Mouse (Mus musculus): ENCODE measurements around the gene Oosp3. TPM values are rescaled to one million over a fixed set of nuclear protein-coding genes. Genes with fewer than 3 reads are reported as not detected.

Oosp3 gene
- not detected in 2 replicates for polyA plus RNA-seq (2014; fragmentation: Nextera tagmentation; extraction: Ambion mirVana)

DNA sequence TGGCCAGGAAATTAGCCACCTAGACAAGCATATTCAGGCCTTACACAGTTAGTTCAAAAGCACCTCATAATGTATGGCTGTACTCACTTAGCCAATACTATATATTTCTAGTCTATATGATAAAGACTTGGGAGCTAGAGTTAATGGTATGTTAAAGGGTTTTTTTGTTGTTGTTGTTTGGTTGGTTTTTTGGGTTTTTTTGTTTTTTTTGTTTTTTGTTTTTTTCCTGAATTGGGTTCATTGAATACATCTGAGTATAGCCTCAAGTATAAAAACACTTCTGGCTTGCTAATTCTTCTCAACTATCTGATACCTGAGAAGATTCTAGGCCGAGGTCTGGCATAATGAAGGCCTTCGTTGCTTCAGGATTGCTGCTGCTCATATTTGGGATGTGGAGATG lies at the start of gene Oosp3:
TSS of gene Oosp3 (plus strand) at position 301 of the 400 bp plus-strand sequence.
- no peaks in the 10 kb centered on the region for H3K9me3 ChIP-seq (ENCODE audit: control insufficient read depth, low read length)
- no peak within 1 kb of the TSS for H3K4me2 ChIP-seq (ENCODE audit: low read length)
- no peak for ATAC-seq (replicated peaks; ENCODE audit: low FRiP score, low TSS enrichment, low read depth)
- H3K4me3 ChIP-seq (ENCODE audit: low read depth, low read length), result no peak within 1 kb of the TSS
- no peak within 1 kb of the TSS for H3K27ac ChIP-seq (ENCODE audit: low read depth)
- no peaks in the 10 kb centered on the region for H3K36me3 ChIP-seq (ENCODE audit: control insufficient read depth, insufficient read depth, low read length)
- H3K27me3 ChIP-seq (replicated peaks; ENCODE audit: control insufficient read depth, insufficient read depth, low read length), result no peaks in the 10 kb centered on the region
- 77% methylated on average over 2 of the region's 2 CpGs for WGBS
- no peak within 1 kb of the TSS for H3K9ac ChIP-seq (ENCODE audit: low read length)
- H3K4me1 ChIP-seq (replicated peaks; ENCODE audit: control insufficient read depth, insufficient read depth, low read length), result no peaks in the 10 kb centered on the region
- no peak for DNase-seq (ENCODE audit: low spot score)

DNA sequence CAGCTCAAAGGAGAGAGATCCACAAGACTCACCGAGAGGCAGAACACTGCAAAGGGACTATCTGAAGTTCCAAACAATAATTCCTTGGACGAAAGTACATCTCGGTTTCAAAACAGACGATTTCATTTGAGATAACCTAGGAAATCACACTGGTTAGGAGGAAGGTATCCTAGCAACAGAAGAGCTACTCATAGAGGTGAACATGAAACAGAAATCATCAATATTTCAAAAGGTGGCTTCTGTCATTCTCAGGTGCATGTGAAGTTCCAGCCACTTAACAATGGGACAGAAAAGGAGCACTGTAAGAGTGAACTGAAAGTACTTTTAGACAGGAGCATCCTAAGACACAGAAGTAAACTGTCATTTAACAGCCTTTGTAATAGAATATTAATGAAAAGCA lies 47.3 kb upstream of the Oosp3 start:
- H3K27me3 ChIP-seq (replicated peaks; ENCODE audit: control insufficient read depth, insufficient read depth, low read length), result no peaks in the 10 kb centered on the region
- H3K4me3 ChIP-seq (ENCODE audit: low read depth, low read length), result no peak overlapping the region
- no peak overlapping the region for H3K27ac ChIP-seq (ENCODE audit: low read depth)
- no peaks in the 10 kb centered on the region for H3K36me3 ChIP-seq (ENCODE audit: control insufficient read depth, insufficient read depth, low read length)
- H3K4me1 ChIP-seq (replicated peaks; ENCODE audit: control insufficient read depth, insufficient read depth, low read length), result no peaks in the 10 kb centered on the region
- no peak for ATAC-seq (replicated peaks; ENCODE audit: low FRiP score, low TSS enrichment, low read depth)
- no peaks in the 10 kb centered on the region for H3K9me3 ChIP-seq (ENCODE audit: control insufficient read depth, low read length)
- no peak for DNase-seq (ENCODE audit: low spot score)
- no peak overlapping the region for H3K4me2 ChIP-seq (ENCODE audit: low read length)
- H3K9ac ChIP-seq (ENCODE audit: low read length), result no peak overlapping the region
- 74% methylated on average over 4 of the region's 4 CpGs for WGBS

DNA sequence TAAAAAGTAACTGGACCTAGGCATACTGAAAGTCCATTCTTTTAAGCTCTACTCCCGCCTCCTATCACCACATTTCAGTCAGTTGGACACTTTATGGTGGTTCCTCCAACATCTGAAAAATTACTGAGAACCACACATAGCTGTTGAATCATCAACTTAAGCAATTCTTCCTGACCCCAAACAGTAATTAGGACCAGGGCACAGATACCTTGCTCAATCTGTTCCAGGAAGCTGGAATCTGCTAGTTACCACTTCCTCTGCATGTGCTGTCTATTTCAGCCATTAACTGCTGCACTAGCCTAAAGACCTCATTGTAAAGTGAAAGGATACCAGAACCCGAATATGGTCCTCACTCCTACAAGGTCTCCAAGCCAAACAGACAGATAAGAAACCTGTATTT lies 37.7 kb upstream of the Oosp3 start:
- Histone ChIP-seq H3K36me3 (ENCODE audit: control insufficient read depth, insufficient read depth, low read length) (no peaks in the 10 kb centered on the region), H3K4me2 (ENCODE audit: low read length) (no peak overlapping the region), H3K9ac (ENCODE audit: low read length) (no peak overlapping the region), H3K9me3 (ENCODE audit: control insufficient read depth, low read length) (no peaks in the 10 kb centered on the region), H3K4me3 (ENCODE audit: low read depth, low read length) (no peak overlapping the region), H3K4me1 (replicated peaks; ENCODE audit: control insufficient read depth, insufficient read depth, low read length) (no peaks in the 10 kb centered on the region), H3K27ac (ENCODE audit: low read depth) (no peak overlapping the region), H3K27me3 (replicated peaks; ENCODE audit: control insufficient read depth, insufficient read depth, low read length) (no peaks in the 10 kb centered on the region)
- ATAC-seq (replicated peaks; ENCODE audit: low FRiP score, low TSS enrichment, low read depth) (no peak), DNase-seq (ENCODE audit: low spot score) (no peak)
- 61% methylated on average over 2 of the region's 2 CpGs for WGBS

DNA sequence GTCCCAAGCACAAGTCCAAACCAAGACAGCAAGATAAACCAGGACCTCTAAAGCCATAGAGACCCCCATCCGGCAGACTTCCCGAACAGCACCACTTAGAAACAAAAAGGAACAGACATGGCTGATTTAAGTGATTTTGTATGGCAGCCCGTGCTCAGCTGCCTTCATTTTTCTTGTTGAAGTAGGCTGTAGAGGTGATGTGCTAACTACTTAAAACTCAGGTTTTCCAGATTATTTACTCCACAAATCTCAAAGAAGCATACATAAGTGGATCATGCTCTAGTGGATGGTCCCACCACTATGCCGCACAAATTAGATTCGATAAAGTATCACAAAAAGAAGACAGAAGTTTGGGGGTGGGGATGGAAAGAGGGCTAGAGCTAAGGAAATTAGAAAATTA lies 36.4 kb upstream of the Oosp3 start, which contains the start of gene Oosp2:
TSS of gene Oosp2 (minus strand) at position 101 of the 400 bp plus-strand sequence.
- no peaks in the 10 kb centered on the region for H3K4me1 ChIP-seq (replicated peaks; ENCODE audit: control insufficient read depth, insufficient read depth, low read length)
- no peak within 1 kb of the TSS for H3K4me2 ChIP-seq (ENCODE audit: low read length)
- no peak within 1 kb of the TSS for H3K9ac ChIP-seq (ENCODE audit: low read length)
- no peak within 1 kb of the TSS for H3K4me3 ChIP-seq (ENCODE audit: low read depth, low read length)
- no peaks in the 10 kb centered on the region for H3K36me3 ChIP-seq (ENCODE audit: control insufficient read depth, insufficient read depth, low read length)
- 90% methylated on average over 5 of the region's 5 CpGs for WGBS
- no peaks in the 10 kb centered on the region for H3K27me3 ChIP-seq (replicated peaks; ENCODE audit: control insufficient read depth, insufficient read depth, low read length)
- DNase-seq (ENCODE audit: low spot score), result no peak
- H3K27ac ChIP-seq (ENCODE audit: low read depth), result no peak within 1 kb of the TSS
- no peak for ATAC-seq (replicated peaks; ENCODE audit: low FRiP score, low TSS enrichment, low read depth)
- H3K9me3 ChIP-seq (ENCODE audit: control insufficient read depth, low read length), result no peaks in the 10 kb centered on the region

DNA sequence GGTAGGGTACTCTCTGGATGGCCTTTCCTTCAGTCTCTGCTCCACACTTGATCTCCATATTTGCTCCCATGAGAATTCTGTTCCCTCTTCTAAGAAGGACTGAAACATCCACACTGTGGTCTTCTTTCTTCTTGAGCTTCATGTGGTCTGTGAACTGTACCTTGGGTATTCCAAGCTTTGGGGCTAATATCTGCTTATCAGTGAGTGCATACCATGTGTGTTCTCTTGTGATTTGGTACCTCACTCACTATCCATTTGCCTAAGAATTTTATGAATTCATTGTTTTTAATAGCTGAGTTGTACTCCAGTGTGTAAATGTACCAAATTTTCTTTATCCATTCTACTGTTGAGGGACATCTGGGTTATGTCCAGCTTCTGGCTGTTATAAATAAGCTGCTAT lies 35.3 kb upstream of the Oosp3 start:
- Histone ChIP-seq H3K9me3 (ENCODE audit: control insufficient read depth, low read length) (no peaks in the 10 kb centered on the region), H3K4me3 (ENCODE audit: low read depth, low read length) (no peak overlapping the region)
- ATAC-seq (replicated peaks; ENCODE audit: low FRiP score, low TSS enrichment, low read depth), result no peak

DNA sequence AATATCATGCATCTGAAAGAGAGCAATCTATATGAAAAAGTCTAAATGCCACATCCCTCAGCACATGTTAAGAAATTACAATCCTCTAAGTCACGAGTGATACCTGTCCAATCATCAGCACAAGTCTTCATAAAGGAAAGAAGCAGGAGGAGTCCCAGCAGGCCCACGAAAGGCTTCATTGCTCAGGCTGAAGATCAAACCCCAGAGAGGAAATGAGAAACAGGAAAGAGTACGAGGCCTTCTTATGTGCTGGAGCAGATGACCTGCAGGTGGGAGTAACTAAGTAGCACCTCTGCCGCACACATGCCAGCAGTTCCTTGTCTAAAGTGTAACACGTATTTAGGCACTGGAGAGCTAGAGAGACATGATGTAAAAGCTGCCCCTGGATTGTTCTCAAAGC lies 6.0 kb upstream of the Oosp3 start, which contains the start of gene Oosp1:
TSS of gene Oosp1 (minus strand) at position 312 of the 400 bp plus-strand sequence.
- Histone ChIP-seq H3K27ac (ENCODE audit: low read depth) (no peak within 1 kb of the TSS), H3K4me1 (replicated peaks; ENCODE audit: control insufficient read depth, insufficient read depth, low read length) (no peaks in the 10 kb centered on the region), H3K27me3 (replicated peaks; ENCODE audit: control insufficient read depth, insufficient read depth, low read length) (no peaks in the 10 kb centered on the region), H3K36me3 (ENCODE audit: control insufficient read depth, insufficient read depth, low read length) (no peaks in the 10 kb centered on the region), H3K4me2 (ENCODE audit: low read length) (no peak within 1 kb of the TSS), H3K4me3 (ENCODE audit: low read depth, low read length) (no peak within 1 kb of the TSS), H3K9me3 (ENCODE audit: control insufficient read depth, low read length) (no peaks in the 10 kb centered on the region), H3K9ac (ENCODE audit: low read length) (no peak within 1 kb of the TSS)
- no peak for DNase-seq (ENCODE audit: low spot score)
- WGBS, result 70% methylated on average over 5 of the region's 5 CpGs
- ATAC-seq (replicated peaks; ENCODE audit: low FRiP score, low TSS enrichment, low read depth), result no peak

More for the DNA sequence above, 35.3 kb upstream of the Oosp3 start:
- Histone ChIP-seq H3K4me2 (ENCODE audit: low read length) (no peak overlapping the region), H3K27me3 (replicated peaks; ENCODE audit: control insufficient read depth, insufficient read depth, low read length) (no peaks in the 10 kb centered on the region), H3K4me1 (replicated peaks; ENCODE audit: control insufficient read depth, insufficient read depth, low read length) (no peaks in the 10 kb centered on the region), H3K9ac (ENCODE audit: low read length) (no peak overlapping the region), H3K36me3 (ENCODE audit: control insufficient read depth, insufficient read depth, low read length) (no peaks in the 10 kb centered on the region), H3K27ac (ENCODE audit: low read depth) (no peak overlapping the region)
- DNase-seq (ENCODE audit: low spot score), result no peak

DNA sequence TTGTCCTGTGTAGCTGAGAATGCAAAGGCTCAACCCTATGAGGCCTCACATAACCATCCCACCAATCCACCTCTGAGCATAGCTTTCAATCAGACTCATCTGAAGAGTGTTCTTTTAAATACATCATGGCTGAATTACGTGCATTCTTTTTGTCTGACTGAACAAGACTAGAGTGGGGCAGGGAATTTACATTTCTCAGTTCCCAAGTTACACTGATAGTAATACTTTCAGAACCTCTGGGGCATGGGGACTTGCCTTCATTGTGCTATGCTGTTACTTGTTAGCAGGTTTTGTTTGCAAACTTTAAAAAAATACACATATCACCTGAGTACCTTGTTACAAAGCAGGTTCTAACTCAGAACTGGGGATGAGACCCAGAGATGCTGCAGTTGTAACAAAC lies 5.4 kb upstream of the Oosp3 start:
- Histone ChIP-seq H3K9ac (ENCODE audit: low read length) (no peak overlapping the region), H3K27ac (ENCODE audit: low read depth) (no peak overlapping the region), H3K9me3 (ENCODE audit: control insufficient read depth, low read length) (no peaks in the 10 kb centered on the region), H3K4me1 (replicated peaks; ENCODE audit: control insufficient read depth, insufficient read depth, low read length) (no peaks in the 10 kb centered on the region), H3K4me2 (ENCODE audit: low read length) (no peak overlapping the region), H3K27me3 (replicated peaks; ENCODE audit: control insufficient read depth, insufficient read depth, low read length) (no peaks in the 10 kb centered on the region), H3K4me3 (ENCODE audit: low read depth, low read length) (no peak overlapping the region), H3K36me3 (ENCODE audit: control insufficient read depth, insufficient read depth, low read length) (no peaks in the 10 kb centered on the region)
- no peak for DNase-seq (ENCODE audit: low spot score)
- WGBS, result 68% methylated on average over 1 of the region's 1 CpGs
- ATAC-seq (replicated peaks; ENCODE audit: low FRiP score, low TSS enrichment, low read depth), result no peak

DNA sequence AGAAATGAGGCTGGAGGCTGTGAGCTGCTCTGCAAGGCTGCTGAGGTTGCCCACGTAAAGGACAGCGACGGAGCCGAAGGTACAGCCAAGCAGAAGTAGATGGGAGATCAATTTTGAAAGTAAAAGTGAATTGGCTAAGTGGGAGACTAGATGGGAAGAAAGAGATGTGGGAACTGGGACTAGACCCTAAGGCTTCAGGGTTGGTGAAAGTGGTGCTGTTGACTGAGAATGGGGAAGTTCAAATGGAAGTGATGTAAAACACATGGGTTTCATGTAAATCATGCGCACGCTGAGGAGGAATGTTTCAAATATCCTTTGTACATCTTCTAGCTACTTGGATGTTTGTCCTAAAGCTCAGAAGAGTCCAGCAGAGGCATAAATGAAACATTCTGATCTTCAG lies 1.5 kb downstream of the Oosp3 start:
- no peaks in the 10 kb centered on the region for H3K36me3 ChIP-seq (ENCODE audit: control insufficient read depth, insufficient read depth, low read length)
- no peak overlapping the region for H3K4me2 ChIP-seq (ENCODE audit: low read length)
- no peak overlapping the region for H3K9ac ChIP-seq (ENCODE audit: low read length)
- no peak overlapping the region for H3K27ac ChIP-seq (ENCODE audit: low read depth)
- 91% methylated on average over 6 of the region's 6 CpGs for WGBS
- H3K4me3 ChIP-seq (ENCODE audit: low read depth, low read length), result no peak overlapping the region
- H3K4me1 ChIP-seq (replicated peaks; ENCODE audit: control insufficient read depth, insufficient read depth, low read length), result no peaks in the 10 kb centered on the region
- no peaks in the 10 kb centered on the region for H3K9me3 ChIP-seq (ENCODE audit: control insufficient read depth, low read length)
- no peaks in the 10 kb centered on the region for H3K27me3 ChIP-seq (replicated peaks; ENCODE audit: control insufficient read depth, insufficient read depth, low read length)
- ATAC-seq (replicated peaks; ENCODE audit: low FRiP score, low TSS enrichment, low read depth) (no peak), DNase-seq (ENCODE audit: low spot score) (no peak)

DNA sequence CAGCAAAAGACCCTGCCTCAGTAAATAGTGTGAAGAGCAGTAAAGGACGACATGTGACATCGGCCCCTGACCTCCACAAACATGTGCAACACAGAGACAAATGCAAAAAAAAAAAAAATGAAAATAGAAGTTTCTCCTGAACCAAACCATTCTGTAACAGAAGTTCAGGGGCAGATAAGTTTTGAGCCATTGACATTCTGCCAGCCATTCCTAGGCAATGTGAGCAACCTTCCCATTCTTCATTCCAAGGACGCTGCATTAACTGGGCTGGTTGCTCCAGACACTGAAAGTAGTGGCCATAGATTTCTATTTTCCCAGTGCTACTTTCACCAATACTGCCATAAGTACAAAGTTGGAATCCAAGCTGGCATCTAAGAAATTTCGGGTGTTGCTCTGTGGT lies 15.6 kb downstream of the Oosp3 start:
- Histone ChIP-seq H3K4me3 (ENCODE audit: low read depth, low read length) (no peak overlapping the region), H3K9ac (ENCODE audit: low read length) (no peak overlapping the region), H3K27ac (ENCODE audit: low read depth) (no peak overlapping the region), H3K27me3 (replicated peaks; ENCODE audit: control insufficient read depth, insufficient read depth, low read length) (no peaks in the 10 kb centered on the region), H3K4me2 (ENCODE audit: low read length) (no peak overlapping the region), H3K4me1 (replicated peaks; ENCODE audit: control insufficient read depth, insufficient read depth, low read length) (no peaks in the 10 kb centered on the region), H3K9me3 (ENCODE audit: control insufficient read depth, low read length) (no peaks in the 10 kb centered on the region), H3K36me3 (ENCODE audit: control insufficient read depth, insufficient read depth, low read length) (no peaks in the 10 kb centered on the region)
- DNase-seq (ENCODE audit: low spot score) (no peak), ATAC-seq (replicated peaks; ENCODE audit: low FRiP score, low TSS enrichment, low read depth) (no peak)
- WGBS, result 83% methylated on average over 4 of the region's 4 CpGs

Data from intestine, embryonic 14.5 days (tissue).